Mouse (Mus musculus): ENCODE results near the gene Osbpl9. TPM values are rescaled to one million over a fixed set of nuclear protein-coding genes. Genes with fewer than 3 reads are reported as not detected.

Gene Osbpl9
- 1.2 and 3.1 TPM in 2 replicates for polyA plus RNA-seq (2012; ENCODE audit: low replicate concordance)

GRCm38 (mm10) chr4:109201582-109202424 is at the start of gene Osbpl9:
Osbpl9 (minus strand) TSS chr4:109202272.

GRCm38 (mm10) chr4:109234185-109234584 is 32.1 kb upstream of the Osbpl9 start, which contains the start of gene Calr4:
Calr4 (plus strand) TSS chr4:109234485.

Other genes with a start within 250 kb of the Osbpl9 start
- gene Nrd1, start 201.6 kb downstream of the Osbpl9 start, polyA plus RNA-seq (2012; ENCODE audit: low replicate concordance) = 9.1 and 16.2 TPM in 2 replicates
- not detected in 2 replicates for gene Calr4, start 32.2 kb upstream of the Osbpl9 start, polyA plus RNA-seq (2012; ENCODE audit: low replicate concordance)
- gene Eps15, start 78.0 kb upstream of the Osbpl9 start, polyA plus RNA-seq (2012; ENCODE audit: low replicate concordance) = 7.7 and 18.4 TPM in 2 replicates
- gene Ttc39a, start 204.4 kb upstream of the Osbpl9 start, polyA plus RNA-seq (2012; ENCODE audit: low replicate concordance) = 1.8 and 3.0 TPM in 2 replicates

Data from leukemia stem cell, adult 10-12 weeks (primary cell).